Mouse (Mus musculus): ENCODE data around the gene Mical3. TPM values are rescaled to one million over a fixed set of nuclear protein-coding genes. Genes with fewer than 3 reads are reported as not detected.

Gene Mical3
- total RNA-seq, 2 experiments from 2014 or later, result 26.4 to 89.3 TPM

- ATAC-seq (replicated peaks; ENCODE audit: low FRiP score, low TSS enrichment, poor library complexity, severe bottlenecking), result no peak
These were observed 17.6 kb upstream of the Mical3 start for GRCm38 (mm10) chr6:121148360-121148759.

- ATAC-seq (replicated peaks; ENCODE audit: low FRiP score, low TSS enrichment, poor library complexity, severe bottlenecking), result no peak
These were observed 16.0 kb upstream of the Mical3 start for GRCm38 (mm10) chr6:121146798-121147197.

- no peak for ATAC-seq (replicated peaks; ENCODE audit: low FRiP score, low TSS enrichment, poor library complexity, severe bottlenecking)
These were observed 15.1 kb upstream of the Mical3 start for GRCm38 (mm10) chr6:121145906-121146305.

- ATAC-seq (replicated peaks; ENCODE audit: low FRiP score, low TSS enrichment, poor library complexity, severe bottlenecking), result no peak
These were observed 14.3 kb upstream of the Mical3 start for GRCm38 (mm10) chr6:121145010-121145604.

GRCm38 (mm10) chr6:121144066-121144465, 13.3 kb upstream of the Mical3 start:
- no peak for ATAC-seq (replicated peaks; ENCODE audit: low FRiP score, low TSS enrichment, poor library complexity, severe bottlenecking)

GRCm38 (mm10) chr6:121143439-121143838, 12.6 kb upstream of the Mical3 start:
- ATAC-seq (replicated peaks; ENCODE audit: low FRiP score, low TSS enrichment, poor library complexity, severe bottlenecking), result no peak

- no peak for ATAC-seq (replicated peaks; ENCODE audit: low FRiP score, low TSS enrichment, poor library complexity, severe bottlenecking)
These were observed 11.5 kb upstream of the Mical3 start for GRCm38 (mm10) chr6:121142298-121142697.

DNA sequence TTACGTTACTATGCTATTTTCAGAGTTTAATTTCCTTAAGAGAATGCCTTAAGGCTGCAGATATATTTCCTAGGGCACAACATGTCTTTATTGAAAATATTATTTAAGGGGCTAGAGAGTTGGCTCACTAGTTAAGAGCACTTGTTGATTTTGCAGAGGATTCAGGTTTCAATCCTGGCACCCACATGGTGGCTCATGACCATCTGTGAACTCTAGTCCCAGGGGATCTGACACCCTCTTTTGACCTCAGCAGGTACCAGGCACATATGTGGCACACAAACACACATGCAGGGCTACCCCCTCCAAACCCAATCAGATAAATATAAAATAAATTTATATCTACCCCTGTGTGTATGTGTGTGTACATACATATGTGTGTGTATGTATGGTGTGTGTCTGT, 8.5 kb upstream of the Mical3 start:
- ATAC-seq (replicated peaks; ENCODE audit: low FRiP score, low TSS enrichment, poor library complexity, severe bottlenecking), result no peak

GRCm38 (mm10) chr6:121138338-121139040, 7.7 kb upstream of the Mical3 start:
- ATAC-seq (replicated peaks; ENCODE audit: low FRiP score, low TSS enrichment, poor library complexity, severe bottlenecking), result no peak

GRCm38 (mm10) chr6:121137222-121137621, 6.4 kb upstream of the Mical3 start:
- peak; percentile 61 for ATAC-seq (replicated peaks; ENCODE audit: low FRiP score, low TSS enrichment, poor library complexity, severe bottlenecking)

DNA sequence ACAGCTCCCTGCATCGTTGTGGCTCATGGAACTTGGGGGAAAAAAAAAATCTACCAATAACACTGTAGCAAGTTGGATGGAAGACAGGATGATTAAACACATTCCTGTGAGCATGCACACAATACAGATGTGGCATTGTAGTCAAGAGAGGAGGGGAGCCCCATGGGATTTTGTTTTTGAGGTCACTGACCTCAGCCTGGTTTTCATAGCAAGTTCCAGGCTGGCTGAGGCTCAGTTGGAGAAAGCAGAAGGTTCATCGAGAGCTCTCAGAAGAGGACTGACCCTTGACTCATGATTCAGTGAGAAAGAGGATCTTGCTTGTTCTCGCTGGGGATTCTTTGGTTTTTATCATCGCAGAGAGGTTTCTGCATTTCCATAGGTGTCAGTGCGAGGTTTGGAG, 4.1 kb upstream of the Mical3 start:
- no peak for ATAC-seq (replicated peaks; ENCODE audit: low FRiP score, low TSS enrichment, poor library complexity, severe bottlenecking)

GRCm38 (mm10) chr6:121134249-121134648, 3.5 kb upstream of the Mical3 start:
- no peak for ATAC-seq (replicated peaks; ENCODE audit: low FRiP score, low TSS enrichment, poor library complexity, severe bottlenecking)

DNA sequence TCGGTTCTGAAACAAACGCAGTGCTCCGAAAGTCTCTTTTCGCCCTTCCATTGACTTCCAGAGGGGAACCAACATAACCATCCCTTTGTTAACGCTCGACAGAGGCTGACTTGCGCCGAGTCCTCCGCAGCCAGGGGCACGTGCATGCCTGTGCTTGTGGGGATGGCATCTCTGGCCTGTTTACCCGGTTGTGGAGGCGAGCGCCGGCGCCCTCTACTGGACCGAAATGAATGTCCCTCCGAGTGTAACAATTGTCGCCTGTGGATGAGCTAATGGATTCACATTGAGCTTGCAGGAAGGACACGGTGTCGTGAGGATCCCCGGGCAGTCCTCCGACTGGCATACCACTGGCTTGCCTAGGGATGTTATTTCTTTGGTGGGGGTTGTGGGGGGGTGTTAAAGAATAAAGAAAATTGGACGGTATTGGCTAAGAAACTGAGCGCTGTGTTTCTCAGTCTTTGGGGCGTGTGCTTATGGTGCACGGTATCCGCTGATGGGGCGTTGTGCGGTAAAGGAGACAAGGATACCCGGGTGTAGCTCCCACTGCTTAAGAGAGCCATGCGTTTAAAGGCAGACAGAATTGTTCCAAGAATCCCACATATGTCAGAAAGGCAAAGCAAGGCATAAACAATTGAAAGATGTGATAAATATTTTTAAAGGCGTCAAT, 627 bp downstream of the Mical3 start:
- peak; percentile 96 for ATAC-seq (replicated peaks; ENCODE audit: low FRiP score, low TSS enrichment, poor library complexity, severe bottlenecking)

- ATAC-seq (replicated peaks; ENCODE audit: low FRiP score, low TSS enrichment, poor library complexity, severe bottlenecking), result peak; percentile 17; the same call in 1 of the 2 replicates
These were observed 1.3 kb downstream of the Mical3 start for GRCm38 (mm10) chr6:121129506-121129905.

GRCm38 (mm10) chr6:121128736-121129135, 2.1 kb downstream of the Mical3 start:
- no peak for ATAC-seq (replicated peaks; ENCODE audit: low FRiP score, low TSS enrichment, poor library complexity, severe bottlenecking)

DNA sequence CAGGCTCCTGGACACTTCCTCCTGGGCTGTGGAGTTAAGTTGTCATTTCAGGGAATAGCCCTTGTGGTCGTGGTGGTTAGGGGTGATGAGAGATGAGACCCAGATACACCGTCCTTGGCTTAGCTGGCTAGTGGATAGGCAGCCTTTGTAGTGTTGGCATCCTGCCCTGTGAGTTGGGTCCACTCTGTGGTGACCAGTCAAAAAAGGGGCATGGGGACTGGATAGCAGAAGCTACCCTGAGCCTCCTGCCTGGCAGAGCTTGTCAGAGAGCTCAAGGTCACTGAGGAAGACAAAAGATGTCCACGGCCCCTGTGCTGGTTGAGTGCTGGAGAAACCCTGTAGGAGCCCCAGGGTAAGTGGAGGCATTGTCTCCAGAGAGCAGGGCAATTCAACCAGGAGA, 3.1 kb downstream of the Mical3 start:
- no peak for ATAC-seq (replicated peaks; ENCODE audit: low FRiP score, low TSS enrichment, poor library complexity, severe bottlenecking)

DNA sequence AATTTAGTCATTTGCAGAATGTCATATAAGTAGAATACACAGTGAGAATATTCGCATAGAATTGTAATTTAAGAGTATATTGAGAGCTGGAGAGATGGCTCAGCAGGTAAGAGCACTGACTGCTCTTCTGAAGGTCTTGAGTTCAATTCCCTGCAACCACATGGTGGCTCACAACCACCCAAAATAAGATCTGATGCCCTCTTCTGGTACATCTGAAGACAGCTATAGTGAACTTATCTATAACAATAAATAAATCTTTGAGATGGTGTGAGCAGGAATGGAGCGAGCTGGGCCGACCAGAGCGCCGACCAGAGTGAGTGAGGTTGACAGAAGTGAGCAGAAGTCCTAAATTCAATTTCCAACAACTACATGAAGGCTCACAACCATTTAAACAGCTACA, 4.6 kb downstream of the Mical3 start:
- ATAC-seq (replicated peaks; ENCODE audit: low FRiP score, low TSS enrichment, poor library complexity, severe bottlenecking), result no peak

- no peak for ATAC-seq (replicated peaks; ENCODE audit: low FRiP score, low TSS enrichment, poor library complexity, severe bottlenecking)
These were observed 8.0 kb downstream of the Mical3 start for GRCm38 (mm10) chr6:121122739-121123241.

- ATAC-seq (replicated peaks; ENCODE audit: low FRiP score, low TSS enrichment, poor library complexity, severe bottlenecking), result no peak
These were observed 10.0 kb downstream of the Mical3 start for GRCm38 (mm10) chr6:121120776-121121175.

GRCm38 (mm10) chr6:121117971-121118755, 12.6 kb downstream of the Mical3 start:
- ATAC-seq (replicated peaks; ENCODE audit: low FRiP score, low TSS enrichment, poor library complexity, severe bottlenecking), result no peak
